8 mouse cellular contexts compared by ENCODE assay signal in genomic region chr5:33781964-33782344, GRCm38 (mm10). TPM values are rescaled to one million over a fixed set of nuclear protein-coding genes. Genes with fewer than 3 reads are reported as not detected.
A peak's percentile ranks its signal among the peaks of the same experiment; 100 is the strongest.
DNase-seq lines count a peak whose midpoint lies in the region; ATAC-seq and TF ChIP-seq lines count a peak whose summit lies in the region.

No protein-coding gene starts in this region.

- H3K4me1 ChIP-seq in heart, embryonic 12.5 days (replicated peaks): peaks cover 28% of the 10 kb centered on the region
- no peaks in the 10 kb centered on the region for H3K4me1 ChIP-seq in ES-Bruce4 (ENCODE audit: control insufficient read depth, insufficient read depth, low read length)
- no peaks in the 10 kb centered on the region; the same call in none of the 2 replicates for H3K4me1 ChIP-seq in embryonic fibroblast, embryonic 13.5 days (ENCODE audit: control insufficient read depth, insufficient read depth, low read length)
- H3K4me1 ChIP-seq in limb, embryonic 13.5 days: peaks cover 23% of the 10 kb centered on the region
- H3K4me1 ChIP-seq in small intestine, adult 2 months (ENCODE audit: control insufficient read depth, insufficient read depth, insufficient read length, low read length): peaks cover 10% of the 10 kb centered on the region

- peak overlapping the region; percentile 90 for H3K9ac ChIP-seq in heart, embryonic 12.5 days
- peak overlapping the region; percentile 76 for H3K9ac ChIP-seq in ES-Bruce4 (ENCODE audit: low read depth, poor library complexity, severe bottlenecking)
- H3K9ac ChIP-seq in limb, embryonic 13.5 days: peak overlapping the region; percentile 90

- TF ChIP-seq CTCF in ES-Bruce4 (IDR thresholded peaks at IDR 0.05; ENCODE audit: low read depth, low read length): no peak
- TF ChIP-seq CTCF in embryonic fibroblast, embryonic 13.5 days (IDR thresholded peaks at IDR 0.05; ENCODE audit: borderline replicate concordance, insufficient read depth, low read length): no peak
- TF ChIP-seq CTCF in small intestine, adult 2 months (IDR thresholded peaks at IDR 0.05; ENCODE audit: extremely low read depth, insufficient read length, insufficient replicate concordance, low read depth, low read length): no peak

- no peak for TF ChIP-seq EP300 in ES-Bruce4 (IDR thresholded peaks at IDR 0.05; ENCODE audit: insufficient read depth, low read depth, low read length)

- no peaks in the 10 kb centered on the region for H3K27me3 ChIP-seq in heart, embryonic 12.5 days (replicated peaks)
- H3K27me3 ChIP-seq in ES-Bruce4 (ENCODE audit: control insufficient read depth, insufficient read depth, low read length, poor library complexity, severe bottlenecking): no peaks in the 10 kb centered on the region
- H3K27me3 ChIP-seq in limb, embryonic 13.5 days: no peaks in the 10 kb centered on the region
- H3K27me3 ChIP-seq in small intestine, adult 2 months (ENCODE audit: control insufficient read depth, insufficient read depth, low read length): no peaks in the 10 kb centered on the region

- DNase-seq in heart, adult 18-20 months: no peak
- DNase-seq in cerebellum, adult 18-20 months: no peak
- DNase-seq in urinary bladder, adult 18-20 months (ENCODE audit: low spot score in 2 of 2): no peak

- WGBS in heart, embryonic 12.5 days: 3% methylated on average over 11 of the region's 11 CpGs
- 5% methylated on average over 10 of the region's 11 CpGs for WGBS in limb, embryonic 13.5 days
- 2% methylated on average over 11 of the region's 11 CpGs for WGBS in small intestine, adult 2 months

- peaks cover 10% of the 10 kb centered on the region for H3K36me3 ChIP-seq in heart, embryonic 12.5 days
- H3K36me3 ChIP-seq in ES-Bruce4 (ENCODE audit: control insufficient read depth, insufficient read depth, low read length, poor library complexity, severe bottlenecking): no peaks in the 10 kb centered on the region
- peaks cover 14% of the 10 kb centered on the region for H3K36me3 ChIP-seq in limb, embryonic 13.5 days
- H3K36me3 ChIP-seq in small intestine, adult 2 months (ENCODE audit: control insufficient read depth, insufficient read depth, low read length): peaks cover 9% of the 10 kb centered on the region

- peak overlapping the region; percentile 84 for H3K4me3 ChIP-seq in heart, embryonic 12.5 days
- peak overlapping the region; percentile 85 for H3K4me3 ChIP-seq in ES-Bruce4 (ENCODE audit: low read depth, low read length)
- H3K4me3 ChIP-seq in embryonic fibroblast, embryonic 13.5 days (ENCODE audit: insufficient read depth, low read length): peak overlapping the region; percentile 81
- H3K4me3 ChIP-seq in limb, embryonic 13.5 days: peak overlapping the region; percentile 89
- peak overlapping the region; percentile 88 for H3K4me3 ChIP-seq in small intestine, adult 2 months (ENCODE audit: low read depth, low read length)

- no peak for TF ChIP-seq POLR2A in ES-Bruce4 (IDR thresholded peaks at IDR 0.05; ENCODE audit: insufficient read depth, low read length)
- no peak for TF ChIP-seq POLR2A in embryonic fibroblast, embryonic 13.5 days (IDR thresholded peaks at IDR 0.05; ENCODE audit: low read depth, low read length)
- no peak for TF ChIP-seq POLR2A in small intestine, adult 2 months (IDR thresholded peaks at IDR 0.05; ENCODE audit: low read depth, low read length)

- H3K4me2 ChIP-seq in heart, embryonic 12.5 days: peak overlapping the region; percentile 91
- H3K4me2 ChIP-seq in limb, embryonic 13.5 days (replicated peaks): peak overlapping the region; percentile 93

- H3K9me3 ChIP-seq in heart, embryonic 12.5 days (replicated peaks): no peaks in the 10 kb centered on the region
- H3K9me3 ChIP-seq in ES-Bruce4 (replicated peaks; ENCODE audit: control insufficient read depth, insufficient read depth, low read length, poor library complexity, severe bottlenecking): no peaks in the 10 kb centered on the region
- no peaks in the 10 kb centered on the region for H3K9me3 ChIP-seq in limb, embryonic 13.5 days

- peak overlapping the region; percentile 77 for H3K27ac ChIP-seq in heart, embryonic 12.5 days (ENCODE audit: poor library complexity, severe bottlenecking)
- no peak overlapping the region for H3K27ac ChIP-seq in ES-Bruce4 (ENCODE audit: insufficient read depth, low read length)
- no peak overlapping the region for H3K27ac ChIP-seq in embryonic fibroblast, embryonic 13.5 days (ENCODE audit: insufficient read depth, low read length)
- H3K27ac ChIP-seq in limb, embryonic 13.5 days: peak overlapping the region; percentile 81; the same call in 1 of the 2 replicates
- H3K27ac ChIP-seq in small intestine, adult 2 months (ENCODE audit: insufficient read depth, low read depth, low read length): peak overlapping the region; percentile 86

- ATAC-seq in heart, embryonic 12.5 days (ENCODE audit: insufficient number of reproducible peaks, low FRiP score): peak; percentile 4; the same call in 1 of the 2 replicates
- no peak for ATAC-seq in limb, embryonic 13.5 days (ENCODE audit: low FRiP score, low read depth)

RNA-seq across cellular contexts. Expression of gene Letm1, which starts 0.7 kb away (rescaled TPM):
- polyA plus RNA-seq in heart, embryonic 12.5 days (2016; fragmentation: Nextera tagmentation; extraction: Ambion mirVana): 51.7 and 53.1 TPM in 2 replicates
- total RNA-seq in heart, adult 18-20 months (2021): 100 to 1,000 TPM; 141 to 143 TPM
- polyA plus RNA-seq in ES-Bruce4 (2011; ENCODE audit: insufficient read depth, insufficient read length, low read depth, missing spikeins): 34.2 and 36.7 TPM in 2 replicates
- polyA plus RNA-seq in embryonic fibroblast, embryonic 13.5 days (2011; ENCODE audit: insufficient read length, low read depth, missing spikeins): 27.0 and 27.2 TPM in 2 replicates
- 43.6 and 48.2 TPM in 2 replicates for polyA plus RNA-seq in limb, embryonic 13.5 days (2015; fragmentation: Nextera tagmentation; extraction: Ambion mirVana)
- 64.4 and 127 TPM in 2 replicates for polyA plus RNA-seq in small intestine, adult 2 months (2012; rRNA removed)

RNA-seq across cellular contexts. Expression of gene Nsd2, which starts 38.6 kb away (rescaled TPM):
- 43.7 and 50.9 TPM in 2 replicates for polyA plus RNA-seq in heart, embryonic 12.5 days (2016; fragmentation: Nextera tagmentation; extraction: Ambion mirVana)
- total RNA-seq in heart, adult 18-20 months (2021): 10 to 100 TPM; 22.2 to 22.8 TPM
- 97.7 and 109 TPM in 2 replicates for polyA plus RNA-seq in ES-Bruce4 (2011; ENCODE audit: insufficient read depth, insufficient read length, low read depth, missing spikeins)
- 63.8 and 103 TPM in 2 replicates for polyA plus RNA-seq in embryonic fibroblast, embryonic 13.5 days (2011; ENCODE audit: insufficient read length, low read depth, missing spikeins)
- 46.4 and 47.8 TPM in 2 replicates for polyA plus RNA-seq in limb, embryonic 13.5 days (2015; fragmentation: Nextera tagmentation; extraction: Ambion mirVana)
- polyA plus RNA-seq in small intestine, adult 2 months (2012; rRNA removed): 1.8 and 5.8 TPM in 2 replicates

Comparison
In these comparisons a context has a peak if more than half of its experiments do, and no peak if none do; other contexts are left out.
1. H3K27ac ChIP-seq: peak in heart, embryonic 12.5 days (single experiment), limb, embryonic 13.5 days (single experiment) and small intestine, adult 2 months (single experiment); none in ES-Bruce4 (single experiment) and embryonic fibroblast, embryonic 13.5 days (single experiment).
2. Peak in every context shown above with its lines, with median percentiles within 50 percentile points of each other: H3K4me3 ChIP-seq and H3K9ac ChIP-seq.